Mouse (Mus musculus) kidney, postnatal 0 days (tissue): ENCODE measurements at regions not wholly inside any gene's neighbourhood (a gene's known extent, or its start where the extent isn't known, plus 50 kb on each side); places are given as distances from the start of the nearest gene placed in this dataset.

ENCODE experiments used
- ATAC-seq: fragments of 200-750 bp; cut with Nextera tagmentation; replicated peaks from 2 replicates; pipeline ENCODE4 v1.8.0; 2017; ENCODE audit warnings: low read depth, moderate number of reproducible peaks, moderate TSS enrichment, moderate library complexity; ENCODE audit not compliant: low FRiP score
- DNase-seq: peaks from one replicate; pipeline ENCODE4 v3.0.0-alpha.2; 2016; ENCODE audit warnings: low spot score
- H3K27ac ChIP-seq: fragments of 300-500 bp; sonication (generic); 2 replicates; pipeline ENCODE4 v1.5.1; 2014; ENCODE audit warnings: mild to moderate bottlenecking
- H3K27me3 ChIP-seq: fragments of 300-500 bp; sonication (generic); 2 replicates; pipeline ENCODE4 v1.6.1; 2014; ENCODE audit warnings: low read length, mixed read lengths; ENCODE audit not compliant: insufficient read depth
- H3K36me3 ChIP-seq: fragments of 300-500 bp; sonication (generic); 2 replicates; pipeline ENCODE4 v1.6.1; 2014; ENCODE audit warnings: low read length, mixed read lengths; ENCODE audit not compliant: insufficient read depth
- H3K4me1 ChIP-seq: fragments of 300-500 bp; sonication (generic); replicated peaks from 2 replicates; pipeline ENCODE4 v1.6.1; 2014; ENCODE audit warnings: antibody characterized with exemption, low read length, mixed read lengths; ENCODE audit not compliant: insufficient read depth
- H3K4me2 ChIP-seq: fragments of 300-500 bp; sonication (generic); 2 replicates; pipeline ENCODE4 v1.6.1; 2014; ENCODE audit warnings: mild to moderate bottlenecking, low read length, moderate library complexity, mixed read lengths
- H3K4me3 ChIP-seq: fragments of 300-500 bp; sonication (generic); replicated peaks from 2 replicates; pipeline ENCODE4 v1.5.1; 2014; ENCODE audit warnings: low read depth, low read length
- H3K9ac ChIP-seq: fragments of 300-500 bp; sonication (generic); 2 replicates; pipeline ENCODE4 v1.6.1; 2014; ENCODE audit warnings: low read depth, low read length
- H3K9me3 ChIP-seq: fragments of 300-500 bp; sonication (generic); replicated peaks from 2 replicates; pipeline ENCODE4 v1.6.1; 2016; ENCODE audit warnings: low read length, inconsistent platforms, mixed read lengths
- CTCF ChIP-seq: IDR thresholded peaks from 2 replicates; pipeline ENCODE4 v1.5.1; 2016; ENCODE audit warnings: antibody characterized with exemption, low read depth, mild to moderate bottlenecking, moderate library complexity
- WGBS: fragments of 180-500 bp; shearing (Covaris S2); extraction: QIAGEN DNeasy Blood & Tissue Kit; methylation state at CpG from one replicate; pipeline ENCODE4 v1.1.7; 2014; 5-methylcytosine and 5-hydroxymethylcytosine counted together

DNA sequence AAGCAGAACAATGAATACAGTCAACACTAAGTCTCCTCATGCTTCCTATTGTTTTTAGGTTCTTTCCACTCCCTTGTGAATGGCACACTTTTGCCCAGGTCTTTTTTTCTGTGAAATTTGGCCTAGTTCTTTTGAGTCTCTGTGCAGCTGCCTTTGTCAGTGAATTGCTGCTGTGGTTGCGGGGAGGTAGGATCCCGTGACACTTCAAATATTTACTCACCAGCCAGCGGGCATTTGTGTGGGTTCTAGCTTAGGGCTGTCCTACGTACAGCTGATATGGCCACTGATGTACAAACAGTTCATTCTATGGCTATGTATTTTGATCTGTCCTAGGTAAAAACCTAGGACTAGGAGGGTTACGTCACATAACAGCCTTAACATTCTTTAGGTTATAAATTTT is 112.1 kb downstream of the Ube2e3 start:
- no peak for TF ChIP-seq CTCF
- H3K4me2 ChIP-seq: no peak overlapping the region
- H3K36me3 ChIP-seq: no peaks in the 10 kb centered on the region
- no peaks in the 10 kb centered on the region for H3K27me3 ChIP-seq
- H3K4me3 ChIP-seq: no peak overlapping the region
- H3K9me3 ChIP-seq: no peaks in the 10 kb centered on the region
- H3K9ac ChIP-seq: no peak overlapping the region
- WGBS: 69% methylated on average over 5 of the region's 5 CpGs
- H3K27ac ChIP-seq: no peak overlapping the region
- DNase-seq (no peak), ATAC-seq (no peak)
- 0 out of 2 replicates have a peak, but pooled peaks cover 4% of the 10 kb centered on the region for H3K4me1 ChIP-seq

DNA sequence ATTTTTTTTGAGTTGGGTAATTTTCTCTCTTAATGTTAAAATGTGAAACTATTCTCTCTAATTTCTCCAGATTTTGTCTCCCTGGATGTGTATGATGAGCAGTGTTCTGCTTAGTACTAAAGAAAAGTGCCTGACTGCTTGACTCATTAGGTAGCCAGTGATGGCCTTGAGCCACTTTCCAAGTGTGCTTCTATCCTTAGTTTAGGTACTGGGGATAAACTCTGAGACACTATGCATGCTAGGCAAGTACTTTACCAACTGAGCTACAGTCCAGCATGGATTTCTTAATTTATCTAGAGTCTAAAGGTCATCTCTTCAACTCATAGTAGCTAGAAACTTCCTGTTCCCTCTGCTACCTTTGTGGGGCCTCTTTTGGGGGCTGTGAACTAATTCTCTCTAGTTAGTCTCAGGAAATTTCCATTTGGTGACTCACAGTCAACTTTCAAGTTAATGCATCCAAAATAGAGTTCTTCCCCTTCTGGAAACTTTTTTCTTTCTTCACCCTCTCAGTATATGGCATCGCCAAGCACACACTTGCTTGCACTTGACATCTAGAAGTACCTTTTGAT is 112.8 kb downstream of the Ube2e3 start:
- H3K4me2 ChIP-seq: no peak overlapping the region
- no peak for TF ChIP-seq CTCF
- ATAC-seq (no peak), DNase-seq (no peak)
- 91% methylated on average over 1 of the region's 1 CpGs for WGBS
- H3K4me1 ChIP-seq: 0 out of 2 replicates have a peak, but pooled peaks cover 4% of the 10 kb centered on the region
- H3K4me3 ChIP-seq: no peak overlapping the region
- H3K36me3 ChIP-seq: no peaks in the 10 kb centered on the region
- H3K9ac ChIP-seq: no peak overlapping the region
- H3K27ac ChIP-seq: no peak overlapping the region
- H3K9me3 ChIP-seq: no peaks in the 10 kb centered on the region
- no peaks in the 10 kb centered on the region for H3K27me3 ChIP-seq

DNA sequence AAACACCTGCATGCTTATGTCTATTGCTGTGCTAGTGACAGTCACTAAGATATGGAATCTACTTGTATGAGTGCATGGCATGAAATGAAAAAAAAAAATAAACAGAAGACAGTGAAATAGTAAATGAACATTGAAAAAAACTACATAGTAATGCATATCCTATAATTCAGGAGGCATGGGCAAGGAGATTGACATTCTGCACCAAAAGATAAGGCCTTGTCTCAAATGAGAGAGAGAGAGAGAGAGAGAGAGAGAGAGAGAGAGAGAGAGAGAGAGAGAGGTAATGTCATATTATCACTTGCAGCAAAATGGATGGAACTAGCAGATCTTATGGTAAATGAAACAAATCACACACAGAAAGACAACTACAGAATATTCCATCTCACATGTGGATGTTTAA is 115.4 kb downstream of the Ube2e3 start:
- DNase-seq (no peak), ATAC-seq (no peak)
- Histone ChIP-seq H3K36me3 (no peaks in the 10 kb centered on the region), H3K27me3 (no peaks in the 10 kb centered on the region), H3K4me1 (0 out of 2 replicates have a peak, but pooled peaks cover 4% of the 10 kb centered on the region), H3K4me3 (no peak overlapping the region), H3K27ac (no peak overlapping the region), H3K4me2 (no peak overlapping the region), H3K9me3 (no peaks in the 10 kb centered on the region), H3K9ac (no peak overlapping the region)
- TF ChIP-seq CTCF: no peak

DNA sequence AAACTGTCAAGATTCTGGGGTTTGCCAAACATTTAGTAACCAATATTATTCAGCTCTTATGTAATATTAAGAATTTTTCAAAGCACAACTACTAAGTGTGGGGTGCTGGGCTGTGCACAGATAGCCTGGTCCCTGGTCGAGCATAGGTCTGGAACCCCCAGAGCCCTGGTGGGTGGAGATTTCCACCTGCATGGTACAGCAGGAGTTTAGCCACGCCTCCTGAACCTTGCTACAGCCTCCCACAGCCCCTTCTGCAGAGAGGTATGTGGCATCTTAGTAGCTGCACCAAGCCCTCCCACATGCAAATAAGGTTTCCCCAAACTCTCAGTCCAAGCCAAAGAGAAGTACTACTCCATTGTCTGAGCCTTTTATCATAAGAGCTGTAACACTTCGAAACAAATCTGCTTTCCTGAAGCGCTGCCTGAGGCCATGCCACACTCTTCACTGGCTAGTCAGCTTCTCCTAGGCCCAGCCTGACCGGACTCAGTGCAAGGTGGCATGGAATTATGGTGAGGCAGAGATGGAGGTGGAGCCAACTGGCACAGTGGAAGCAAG is 116.1 kb downstream of the Ube2e3 start:
- Histone ChIP-seq H3K4me2 (no peak overlapping the region), H3K4me3 (no peak overlapping the region), H3K36me3 (no peaks in the 10 kb centered on the region), H3K27ac (no peak overlapping the region), H3K9me3 (no peaks in the 10 kb centered on the region), H3K9ac (no peak overlapping the region), H3K4me1 (0 out of 2 replicates have a peak, but pooled peaks cover 4% of the 10 kb centered on the region), H3K27me3 (no peaks in the 10 kb centered on the region)
- TF ChIP-seq CTCF: no peak
- ATAC-seq (no peak), DNase-seq (no peak)
- 65% methylated on average over 5 of the region's 5 CpGs for WGBS

DNA sequence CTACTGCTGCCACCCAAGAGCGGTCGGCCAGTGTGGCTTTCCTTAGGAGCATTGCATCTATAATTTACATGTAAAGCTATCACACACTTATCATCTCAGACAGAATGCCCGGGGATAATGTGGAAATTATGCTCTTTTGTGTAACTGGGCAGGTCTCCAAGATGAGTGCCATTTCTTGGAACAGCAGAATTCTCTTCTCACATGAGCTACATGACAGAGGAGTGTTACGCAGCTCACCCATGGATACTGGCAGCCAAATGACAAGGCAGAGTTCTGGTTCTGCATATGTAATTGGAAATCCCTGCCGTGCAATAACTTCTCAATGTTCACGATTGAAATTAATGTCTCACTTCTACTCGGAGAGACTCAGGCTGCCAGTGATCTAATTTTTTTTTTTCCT is 119.1 kb downstream of the Ube2e3 start:
- Histone ChIP-seq H3K4me1 (no peaks in the 10 kb centered on the region), H3K4me2 (no peak overlapping the region), H3K36me3 (no peaks in the 10 kb centered on the region), H3K27ac (no peak overlapping the region), H3K9me3 (no peaks in the 10 kb centered on the region), H3K9ac (no peak overlapping the region), H3K4me3 (no peak overlapping the region), H3K27me3 (no peaks in the 10 kb centered on the region)
- WGBS: 89% methylated on average over 7 of the region's 7 CpGs
- DNase-seq (no peak), ATAC-seq (no peak)
- TF ChIP-seq CTCF: no peak

DNA sequence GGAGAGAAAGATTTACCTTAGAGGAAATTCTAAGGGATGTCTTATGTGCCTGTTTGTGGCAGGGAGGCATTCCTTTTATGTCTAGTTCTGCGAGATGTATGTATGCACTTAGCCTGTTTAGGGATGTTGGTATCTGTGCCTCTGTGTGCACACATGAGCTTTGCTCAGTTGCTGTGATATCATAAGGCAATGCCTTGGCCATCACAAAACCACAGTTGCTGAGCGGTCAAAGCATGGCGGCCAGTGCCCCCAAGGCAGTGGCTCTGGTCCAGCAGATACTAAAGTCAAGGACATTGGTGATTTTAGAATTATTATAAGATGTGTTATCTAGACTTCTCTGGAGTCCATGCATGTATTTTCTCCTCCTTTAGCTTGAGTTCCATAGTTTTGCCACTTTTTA is 119.5 kb downstream of the Ube2e3 start:
- no peak for DNase-seq
- H3K4me3 ChIP-seq: no peak overlapping the region
- H3K4me1 ChIP-seq: no peaks in the 10 kb centered on the region
- 95% methylated on average over 3 of the region's 3 CpGs for WGBS
- ATAC-seq: no peak
- H3K9me3 ChIP-seq: no peaks in the 10 kb centered on the region
- H3K27ac ChIP-seq: no peak overlapping the region
- TF ChIP-seq CTCF: no peak
- no peaks in the 10 kb centered on the region for H3K36me3 ChIP-seq
- no peak overlapping the region for H3K4me2 ChIP-seq
- H3K27me3 ChIP-seq: no peaks in the 10 kb centered on the region
- H3K9ac ChIP-seq: no peak overlapping the region

DNA sequence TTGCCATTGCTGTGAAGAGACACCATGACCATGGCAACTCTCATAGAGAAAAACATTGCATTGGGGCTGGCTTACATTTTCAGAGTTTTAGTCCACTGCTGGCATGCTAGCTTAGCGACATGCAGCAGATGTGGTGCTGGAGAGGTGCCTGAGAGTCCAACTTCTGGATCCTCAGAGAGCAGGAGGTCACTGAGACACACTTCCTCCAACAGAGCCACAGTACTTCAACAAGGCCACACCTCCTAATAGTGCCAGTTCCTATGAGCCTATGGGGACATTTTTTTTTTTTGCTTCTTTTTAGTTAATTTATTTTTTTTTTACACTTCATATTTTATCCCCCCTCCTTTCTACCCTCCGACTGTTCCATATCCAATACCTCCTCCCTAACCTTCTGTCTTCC is 120.3 kb downstream of the Ube2e3 start:
- no peaks in the 10 kb centered on the region for H3K4me1 ChIP-seq
- H3K27ac ChIP-seq: no peak overlapping the region
- H3K36me3 ChIP-seq: no peaks in the 10 kb centered on the region
- no peak overlapping the region for H3K4me3 ChIP-seq
- no peaks in the 10 kb centered on the region for H3K9me3 ChIP-seq
- H3K9ac ChIP-seq: no peak overlapping the region
- no peak for TF ChIP-seq CTCF
- ATAC-seq (no peak), DNase-seq (no peak)
- 85% methylated on average over 2 of the region's 2 CpGs for WGBS
- no peak overlapping the region for H3K4me2 ChIP-seq
- no peaks in the 10 kb centered on the region for H3K27me3 ChIP-seq
